Mouse (Mus musculus): ENCODE data around the gene Cox8a. TPM values are rescaled to one million over a fixed set of nuclear protein-coding genes. Genes with fewer than 3 reads are reported as not detected.
A peak's percentile ranks its signal among the peaks of the same experiment; 100 is the strongest.

Cox8a gene
- polyA plus RNA-seq, 1 experiment from 2014 or later, result 817 TPM

- H3K36me3 ChIP-seq, result peaks cover 35% of the 10 kb centered on the region
- ATAC-seq (ENCODE audit: low FRiP score), result no peak
- no peak overlapping the region for H3K27ac ChIP-seq
- 97% methylated on average over 5 of the region's 5 CpGs for WGBS
- H3K9ac ChIP-seq, result no peak overlapping the region
- H3K27me3 ChIP-seq, result no peaks in the 10 kb centered on the region
- peaks cover 20% of the 10 kb centered on the region for H3K4me1 ChIP-seq
- H3K4me3 ChIP-seq, result no peak overlapping the region
- H3K9me3 ChIP-seq (replicated peaks), result no peaks in the 10 kb centered on the region
- H3K4me2 ChIP-seq (replicated peaks), result no peak overlapping the region
Measured at GRCm38 (mm10) chr19:7214484-7214883, 2.9 kb downstream of the Cox8a start.

- no peak overlapping the region for H3K27ac ChIP-seq
- no peak for ATAC-seq (ENCODE audit: low FRiP score)
- no peak overlapping the region for H3K4me3 ChIP-seq
- no peak overlapping the region for H3K9ac ChIP-seq
- H3K27me3 ChIP-seq, result no peaks in the 10 kb centered on the region
- H3K36me3 ChIP-seq, result peaks cover 35% of the 10 kb centered on the region
- WGBS, result 97% methylated on average over 3 of the region's 3 CpGs
- no peaks in the 10 kb centered on the region for H3K9me3 ChIP-seq (replicated peaks)
- H3K4me1 ChIP-seq, result peaks cover 20% of the 10 kb centered on the region
- no peak overlapping the region for H3K4me2 ChIP-seq (replicated peaks)
Measured at GRCm38 (mm10) chr19:7213010-7213409, 4.4 kb downstream of the Cox8a start.

GRCm38 (mm10) chr19:7212216-7212615 lies 5.2 kb downstream of the Cox8a start:
- H3K27me3 ChIP-seq, result no peaks in the 10 kb centered on the region

GRCm38 (mm10) chr19:7209907-7210646 lies 7.3 kb downstream of the Cox8a start:
- no peak overlapping the region for H3K4me2 ChIP-seq (replicated peaks)
- no peaks in the 10 kb centered on the region for H3K9me3 ChIP-seq (replicated peaks)
- no peak for ATAC-seq (ENCODE audit: low FRiP score)
- no peak overlapping the region for H3K27ac ChIP-seq
- no peaks in the 10 kb centered on the region for H3K27me3 ChIP-seq
- H3K9ac ChIP-seq, result no peak overlapping the region
- peaks cover 29% of the 10 kb centered on the region for H3K36me3 ChIP-seq
- WGBS, result 91% methylated on average over 7 of the region's 7 CpGs
- H3K4me3 ChIP-seq, result no peak overlapping the region
- H3K4me1 ChIP-seq, result peaks cover 12% of the 10 kb centered on the region

More at GRCm38 (mm10) chr19:7212216-7212615, 5.2 kb downstream of the Cox8a start:
- ATAC-seq (ENCODE audit: low FRiP score), result no peak
- H3K4me1 ChIP-seq, result peaks cover 17% of the 10 kb centered on the region
- H3K4me3 ChIP-seq, result no peak overlapping the region
- no peak overlapping the region for H3K9ac ChIP-seq
- peaks cover 35% of the 10 kb centered on the region for H3K36me3 ChIP-seq
- 82% methylated on average over 1 of the region's 1 CpGs for WGBS
- no peak overlapping the region for H3K4me2 ChIP-seq (replicated peaks)
- no peaks in the 10 kb centered on the region for H3K9me3 ChIP-seq (replicated peaks)
- H3K27ac ChIP-seq, result no peak overlapping the region

GRCm38 (mm10) chr19:7205753-7206736 lies 11.4 kb downstream of the Cox8a start, which contains the start of gene Otub1:
Gene Otub1 (minus strand): TSS chr19:7206316.
- peak within 1 kb of the TSS; percentile 90 for H3K4me3 ChIP-seq
- H3K9me3 ChIP-seq (replicated peaks), result no peaks in the 10 kb centered on the region
- ATAC-seq (ENCODE audit: low FRiP score), result peak; percentile 97
- H3K27me3 ChIP-seq, result no peaks in the 10 kb centered on the region
- peak within 1 kb of the TSS; percentile 86 for H3K9ac ChIP-seq
- H3K27ac ChIP-seq, result peak within 1 kb of the TSS; percentile 98
- H3K4me2 ChIP-seq (replicated peaks), result peak within 1 kb of the TSS; percentile 73
- peaks cover 21% of the 10 kb centered on the region for H3K4me1 ChIP-seq
- H3K36me3 ChIP-seq, result peaks cover 29% of the 10 kb centered on the region
- WGBS, result under 1% methylated on average over 76 of the region's 79 CpGs

- no peak for ATAC-seq (ENCODE audit: low FRiP score)
Measured at GRCm38 (mm10) chr19:7205326-7205725, 12.1 kb downstream of the Cox8a start.

GRCm38 (mm10) chr19:7204898-7205297 lies 12.5 kb downstream of the Cox8a start:
- peak overlapping the region; percentile 86 for H3K9ac ChIP-seq
- WGBS, result 76% methylated on average over 2 of the region's 2 CpGs
- no peak overlapping the region for H3K27ac ChIP-seq
- H3K4me2 ChIP-seq (replicated peaks), result peak overlapping the region; percentile 73
- H3K36me3 ChIP-seq, result peaks cover 41% of the 10 kb centered on the region
- H3K27me3 ChIP-seq, result no peaks in the 10 kb centered on the region
- no peaks in the 10 kb centered on the region for H3K9me3 ChIP-seq (replicated peaks)
- peaks cover 21% of the 10 kb centered on the region for H3K4me1 ChIP-seq
- no peak for ATAC-seq (ENCODE audit: low FRiP score)
- H3K4me3 ChIP-seq, result peak overlapping the region; percentile 90

More at GRCm38 (mm10) chr19:7205326-7205725, 12.1 kb downstream of the Cox8a start:
- peaks cover 21% of the 10 kb centered on the region for H3K4me1 ChIP-seq
- H3K4me3 ChIP-seq, result peak overlapping the region; percentile 90
- no peaks in the 10 kb centered on the region for H3K9me3 ChIP-seq (replicated peaks)
- peak overlapping the region; percentile 73 for H3K4me2 ChIP-seq (replicated peaks)
- H3K27ac ChIP-seq, result peak overlapping the region; percentile 98
- H3K9ac ChIP-seq, result peak overlapping the region; percentile 86
- 38% methylated on average over 7 of the region's 7 CpGs for WGBS
- H3K36me3 ChIP-seq, result peaks cover 36% of the 10 kb centered on the region
- no peaks in the 10 kb centered on the region for H3K27me3 ChIP-seq

GRCm38 (mm10) chr19:7200427-7200826 lies 17.0 kb downstream of the Cox8a start:
- Histone ChIP-seq H3K9ac (no peak overlapping the region), H3K4me1 (peaks cover 33% of the 10 kb centered on the region), H3K27ac (no peak overlapping the region), H3K27me3 (no peaks in the 10 kb centered on the region), H3K4me2 (replicated peaks) (no peak overlapping the region), H3K36me3 (peaks cover 68% of the 10 kb centered on the region), H3K4me3 (no peak overlapping the region), H3K9me3 (replicated peaks) (no peaks in the 10 kb centered on the region)
- 71% methylated on average over 1 of the region's 1 CpGs for WGBS
- no peak for ATAC-seq (ENCODE audit: low FRiP score)

GRCm38 (mm10) chr19:7199089-7199488 lies 18.3 kb downstream of the Cox8a start:
- Histone ChIP-seq H3K9ac (no peak overlapping the region), H3K4me1 (peaks cover 21% of the 10 kb centered on the region), H3K4me2 (replicated peaks) (no peak overlapping the region), H3K36me3 (peaks cover 64% of the 10 kb centered on the region), H3K27me3 (no peaks in the 10 kb centered on the region), H3K27ac (no peak overlapping the region), H3K4me3 (no peak overlapping the region), H3K9me3 (replicated peaks) (no peaks in the 10 kb centered on the region)
- no peak for ATAC-seq (ENCODE audit: low FRiP score)
- 95% methylated on average over 13 of the region's 13 CpGs for WGBS

- Histone ChIP-seq H3K27ac (no peak overlapping the region), H3K9me3 (replicated peaks) (no peaks in the 10 kb centered on the region), H3K4me1 (peaks cover 30% of the 10 kb centered on the region), H3K4me3 (no peak overlapping the region), H3K27me3 (peaks cover 2% of the 10 kb centered on the region; the same call in 1 of the 2 replicates), H3K9ac (no peak overlapping the region), H3K4me2 (replicated peaks) (no peak overlapping the region), H3K36me3 (peaks cover 48% of the 10 kb centered on the region)
- ATAC-seq (ENCODE audit: low FRiP score), result peak; percentile 29; the same call in 1 of the 2 replicates
- WGBS, result 88% methylated on average over 9 of the region's 9 CpGs
Measured at GRCm38 (mm10) chr19:7197445-7197844, 20.0 kb downstream of the Cox8a start.

- H3K4me3 ChIP-seq, result no peak overlapping the region
- H3K4me1 ChIP-seq, result peaks cover 37% of the 10 kb centered on the region
- H3K9me3 ChIP-seq (replicated peaks), result no peaks in the 10 kb centered on the region
- 0 out of 2 replicates have a peak, but pooled peaks have one; percentile 26 for ATAC-seq (ENCODE audit: low FRiP score)
- H3K4me2 ChIP-seq (replicated peaks), result no peak overlapping the region
- peaks cover 3% of the 10 kb centered on the region for H3K27me3 ChIP-seq
- peaks cover 45% of the 10 kb centered on the region for H3K36me3 ChIP-seq
- WGBS, result 10% methylated on average over 17 of the region's 17 CpGs
- H3K9ac ChIP-seq, result no peak overlapping the region
- no peak overlapping the region for H3K27ac ChIP-seq
Measured at GRCm38 (mm10) chr19:7196741-7197270, 20.6 kb downstream of the Cox8a start.

Data from hindbrain, embryonic 12.5 days (tissue).